Mouse (Mus musculus) mouse trophoblast stem cell (cell line): ENCODE results near the gene Tas2r136.

Experiments
- in situ Hi-C, 2 experiments: fragments of 300-500 bp; cut with MseI, MboI; formaldehyde crosslinking; loops; 2 replicates in 1 of 2; 3 replicates in 1 of 2; pipeline ENCODE4 v1.15.1; 2025

Gene Tas2r136

GRCm38 (mm10) chr6:132778062-132778461 lies at the start of gene Tas2r136:
TSS of gene Tas2r136 (minus strand) at chr6:132778162.
- in situ Hi-C loops: no loop called here

DNA sequence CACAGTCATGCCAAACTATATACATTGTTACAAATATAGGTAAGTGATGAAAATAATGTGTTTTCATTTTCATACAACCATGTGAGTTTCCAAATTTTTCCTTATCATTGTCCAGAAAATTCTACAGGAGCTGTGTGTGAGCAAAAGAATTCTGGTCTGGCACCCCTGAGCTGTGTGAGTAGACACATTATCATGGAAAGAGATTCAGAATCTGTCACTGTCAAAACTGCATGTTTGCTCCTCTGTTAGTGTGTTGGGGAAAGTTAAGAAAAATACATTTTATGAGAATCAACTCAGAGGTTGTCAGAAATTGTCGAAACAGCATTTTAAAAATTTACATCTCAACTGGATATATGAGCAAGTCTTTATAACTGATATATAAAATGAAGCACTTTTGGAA lies 24.6 kb upstream of the Tas2r136 start, which contains the start of gene Tas2r117:
Gene Tas2r117, plus strand, starts transcription at position 301 of the 400 bp plus-strand sequence.
- in situ Hi-C loops: no loop called here

DNA sequence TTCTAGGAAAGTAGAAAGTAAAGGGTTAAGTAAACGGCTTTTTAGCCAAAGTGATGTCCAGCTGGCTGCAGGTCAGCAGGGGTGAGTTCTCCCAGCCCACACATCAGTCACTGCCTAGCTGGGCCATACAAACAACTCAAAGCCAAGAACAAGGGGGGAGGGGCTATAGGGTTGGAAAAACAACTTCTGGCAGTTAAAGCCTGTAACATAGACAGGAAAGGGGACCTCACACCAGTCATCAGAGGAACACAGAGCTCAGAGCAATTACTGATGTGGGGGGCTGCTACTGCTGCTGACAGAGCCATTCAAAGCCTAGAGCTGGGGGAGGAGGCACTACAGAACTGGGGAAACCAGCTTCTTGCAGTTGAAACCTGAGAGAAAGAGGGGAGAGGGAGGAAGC lies 17.4 kb upstream of the Tas2r136 start:
- in situ Hi-C loops: loop anchor here in 1 of 2 experiments (10.0 kb wide), 1 partner anchor 189 kb away; the partner anchor contains the start of gene Tas2r109

DNA sequence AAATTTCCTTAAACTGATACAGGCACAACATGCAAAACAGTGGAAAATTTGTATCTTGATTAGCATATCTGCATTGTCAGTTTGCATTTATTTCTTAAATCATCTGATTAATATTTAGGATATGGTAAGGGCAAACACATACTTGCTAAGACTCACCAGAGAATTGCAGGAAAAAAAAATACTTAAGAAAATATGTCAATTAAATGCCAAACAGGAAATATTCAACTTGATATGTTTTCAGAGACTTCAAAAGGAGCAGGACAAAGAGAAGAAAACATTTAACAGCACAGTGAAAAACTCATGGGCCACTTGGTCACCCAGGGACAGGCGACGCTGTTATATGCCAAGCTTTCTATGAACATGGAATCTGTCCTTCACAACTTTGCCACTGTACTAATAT lies 16.1 kb downstream of the Tas2r136 start, which contains the start of gene Tas2r102:
Gene Tas2r102, plus strand, starts transcription at position 301 of the 400 bp plus-strand sequence.
- in situ Hi-C loops: no loop called here

GRCm38 (mm10) chr6:132754430-132754829 lies 23.5 kb downstream of the Tas2r136 start, which contains the start of gene Tas2r124:
TSS of gene Tas2r124 (plus strand) at chr6:132754730.
- in situ Hi-C loops: no loop called here

- in situ Hi-C loops: no loop called here
These were observed 27.8 kb downstream of the Tas2r136 start for GRCm38 (mm10) chr6:132750206-132750605.

- in situ Hi-C loops: no loop called here
These were observed 40.0 kb downstream of the Tas2r136 start, which contains the start of gene Tas2r115 for GRCm38 (mm10) chr6:132737935-132738334. TSS of gene Tas2r115 (minus strand) at chr6:132738035.
